Mouse (Mus musculus) bone marrow, adult 2 months (tissue): ENCODE results near the gene Soga1.

Source experiments
- CTCF ChIP-seq: fragments of 200-500 bp; IDR thresholded peaks from 2 replicates; pipeline ENCODE4 v1.5.1; 2011; ENCODE audit warnings: low read length, control low read depth; ENCODE audit not compliant: control insufficient read depth, insufficient read depth
- POLR2A ChIP-seq: fragments of 200-500 bp; IDR thresholded peaks from 2 replicates; pipeline ENCODE4 v1.6.1; 2011; ENCODE audit warnings: low read depth, mild to moderate bottlenecking, control low read depth, low read length, borderline replicate concordance; ENCODE audit not compliant: control insufficient read depth

DNA sequence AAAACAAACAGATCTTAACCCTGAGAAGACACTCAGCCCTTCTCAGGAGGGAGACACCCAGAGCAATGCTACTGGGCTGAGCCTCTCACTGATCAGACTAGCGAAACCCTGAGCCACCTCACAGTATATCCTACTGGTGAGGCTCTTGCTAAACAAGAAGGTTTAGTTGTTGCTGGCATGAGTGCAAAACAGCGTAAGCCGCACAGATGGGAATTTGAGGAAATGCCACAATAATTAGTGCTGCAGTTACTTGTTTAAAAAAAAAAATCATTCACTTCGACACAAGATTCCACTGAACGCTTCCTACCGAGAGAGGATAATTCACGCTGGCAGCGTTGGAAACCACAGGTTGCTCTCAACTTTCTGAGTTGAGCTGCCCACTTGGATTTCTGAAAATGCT is 35.5 kb downstream of the Soga1 start:
- no peak for TF ChIP-seq CTCF
- no peak for TF ChIP-seq POLR2A
